Mouse (Mus musculus) gonadal fat pad, adult 2 months (tissue): ENCODE measurements around the gene Bag1. TPM values are rescaled to one million over a fixed set of nuclear protein-coding genes. Genes with fewer than 3 reads are reported as not detected.

ENCODE experiments used
- DNase-seq: peaks from one replicate; pipeline ENCODE4 v3.0.0-alpha.2; 2012; ENCODE audit warnings: low read depth
- polyA plus RNA-seq: library from polyadenylated mRNA; depleted of rRNA; stranded (reverse); fragments of >200 nt; gene quantifications from 2 replicates; pipeline ENCODE4 v1.2.3, GENCODE M21; 2012; rRNA removed

Gene Bag1
- polyA plus RNA-seq, 1 experiment, result 123 TPM

DNA sequence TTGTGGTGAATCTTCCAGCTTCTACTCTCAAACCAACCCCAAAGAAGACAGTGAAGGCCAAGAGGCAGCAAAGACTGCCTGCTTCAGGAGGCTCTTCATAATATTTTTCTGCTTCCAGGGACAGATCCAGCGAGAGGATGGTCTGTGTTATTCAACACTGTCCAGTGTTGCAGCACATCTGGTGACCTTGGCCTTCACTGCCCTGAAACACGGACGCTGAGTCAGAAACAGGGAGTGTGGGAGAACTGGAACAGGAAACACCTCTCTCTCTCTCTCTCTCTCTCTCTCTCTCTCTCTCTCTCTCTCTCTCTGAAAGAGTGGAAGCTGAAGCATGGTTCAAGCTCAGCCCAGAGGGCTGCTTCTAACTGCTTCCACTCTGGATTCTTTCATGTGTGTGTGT, 58.8 kb downstream of the Bag1 start:
- DNase-seq, result no peak

- DNase-seq, result no peak
These were observed 59.3 kb downstream of the Bag1 start for GRCm38 (mm10) chr4:40888839-40889238.

Other genes starting within 250 kb of the Bag1 start
- gene Aptx, start 245.1 kb downstream of the Bag1 start, polyA plus RNA-seq, result 11.5 and 12.0 TPM in 2 replicates
- 12.9 and 17.8 TPM in 2 replicates for gene Dnaja1, start 226.1 kb downstream of the Bag1 start, polyA plus RNA-seq
- gene Smu1, start 190.4 kb downstream of the Bag1 start, polyA plus RNA-seq, result 27.0 and 33.2 TPM in 2 replicates
- 38.1 and 66.2 TPM in 2 replicates for gene B4galt1, start 94.3 kb downstream of the Bag1 start, polyA plus RNA-seq
- gene Spink4, start 28.2 kb downstream of the Bag1 start, polyA plus RNA-seq, result 10.0 and 20.8 TPM in 2 replicates
- gene Chmp5, start 113 bp upstream of the Bag1 start, polyA plus RNA-seq, result 26.3 and 35.6 TPM in 2 replicates
- 37.9 and 43.0 TPM in 2 replicates for gene Nfx1, start 22.6 kb upstream of the Bag1 start, polyA plus RNA-seq
- 65.8 and 90.8 TPM in 2 replicates for gene Aqp7, start 99.8 kb upstream of the Bag1 start, polyA plus RNA-seq
- gene Aqp3, start 149.9 kb upstream of the Bag1 start, polyA plus RNA-seq, result 0.31 TPM in 1 of 2 replicates, not detected in the other
- gene Nol6, start 176.2 kb upstream of the Bag1 start, polyA plus RNA-seq, result 49.2 and 51.0 TPM in 2 replicates
- 40.4 and 46.0 TPM in 2 replicates for gene Ube2r2, start 187.4 kb upstream of the Bag1 start, polyA plus RNA-seq